Mouse (Mus musculus): ENCODE data around the gene Kmo.

Gene Kmo

GRCm38 (mm10) chr1:175631721-175632221 is 11.6 kb downstream of the Kmo start:
- in situ Hi-C loops (cut with MboI, MseI) = loop anchor here (5.0 to 25.0 kb wide), 3 partner anchors 61 to 1206 kb away; partner anchors contain the start of genes Chml, Exo1 and Opn3

GRCm38 (mm10) chr1:175632470-175632869 is 12.3 kb downstream of the Kmo start:
- in situ Hi-C loops (cut with MboI, MseI) = loop anchor here (5.0 to 25.0 kb wide), 3 partner anchors 60 to 1205 kb away; partner anchors contain the start of genes Chml, Exo1 and Opn3

DNA sequence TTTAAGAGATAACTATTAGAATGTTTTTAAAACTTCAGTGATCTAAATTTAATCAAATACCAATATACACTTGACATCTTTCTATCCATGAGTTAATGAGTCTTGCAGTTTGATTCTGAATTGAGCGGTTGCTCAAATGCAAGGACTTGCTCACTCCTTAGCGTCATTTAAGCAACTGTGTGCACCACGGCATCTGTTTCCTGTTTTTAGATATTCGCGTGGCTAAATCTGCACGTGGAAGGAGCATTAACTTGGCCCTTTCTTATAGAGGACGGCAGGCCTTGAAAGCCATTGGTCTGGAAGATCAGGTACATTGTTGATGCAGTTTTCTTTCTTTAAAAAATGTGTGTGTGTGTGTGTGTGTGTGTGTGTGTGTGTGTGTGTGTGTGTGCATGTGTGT is 17.5 kb downstream of the Kmo start:
- in situ Hi-C loops (cut with MboI, MseI) = loop anchor here (25.0 kb wide), 1 partner anchor 1200 kb away; no protein-coding TSS in a partner anchor

GRCm38 (mm10) chr1:175639072-175639471 is 18.9 kb downstream of the Kmo start:
- in situ Hi-C loops (cut with MboI, MseI) = loop anchor here (25.0 kb wide), 1 partner anchor 1198 kb away; no protein-coding TSS in a partner anchor

DNA sequence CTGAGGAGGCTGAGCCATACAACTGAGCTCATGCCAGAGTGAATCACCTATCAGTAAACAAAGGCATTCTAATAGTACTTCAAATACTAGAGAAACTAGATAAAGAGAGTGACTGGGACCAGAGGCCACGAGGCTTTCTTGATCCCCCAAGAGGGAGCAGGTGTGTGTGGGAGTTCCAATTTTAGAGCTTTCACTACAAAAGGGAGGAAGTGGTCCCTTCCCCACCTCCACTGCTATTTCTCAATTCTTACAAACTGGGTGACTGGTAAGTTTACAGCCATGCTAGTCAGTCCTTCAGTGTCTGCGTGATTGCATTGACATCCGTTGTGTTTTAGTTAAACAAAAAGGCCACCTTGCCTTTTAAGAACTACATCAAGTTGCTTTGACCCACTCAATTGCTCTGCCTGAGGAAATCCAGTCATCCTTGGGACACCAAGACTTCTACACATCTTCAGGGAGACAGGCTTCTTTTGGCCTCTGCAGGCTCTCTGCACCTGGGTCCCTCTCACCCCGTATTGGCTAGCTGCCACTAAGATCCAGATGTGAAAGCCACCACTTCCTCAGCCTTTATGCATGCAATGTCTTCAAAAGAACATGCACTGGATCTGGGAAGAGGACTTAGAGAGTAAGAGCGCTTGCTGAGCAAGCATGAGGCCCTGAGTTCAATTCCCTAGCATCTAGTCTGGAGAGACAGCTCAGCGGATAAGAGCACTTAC is 20.4 kb downstream of the Kmo start:
- in situ Hi-C loops (cut with MboI, MseI) = loop anchor here (25.0 kb wide), 1 partner anchor 1197 kb away; no protein-coding TSS in a partner anchor

GRCm38 (mm10) chr1:175643496-175644265 is 23.5 kb downstream of the Kmo start:
- in situ Hi-C loops (cut with MboI, MseI) = loop anchor here (25.0 kb wide), 1 partner anchor 1194 kb away; no protein-coding TSS in a partner anchor

GRCm38 (mm10) chr1:175646952-175647351 is 26.8 kb downstream of the Kmo start:
- in situ Hi-C loops (cut with MboI, MseI) = loop anchor here (25.0 kb wide), 1 partner anchor 1190 kb away; no protein-coding TSS in a partner anchor

DNA sequence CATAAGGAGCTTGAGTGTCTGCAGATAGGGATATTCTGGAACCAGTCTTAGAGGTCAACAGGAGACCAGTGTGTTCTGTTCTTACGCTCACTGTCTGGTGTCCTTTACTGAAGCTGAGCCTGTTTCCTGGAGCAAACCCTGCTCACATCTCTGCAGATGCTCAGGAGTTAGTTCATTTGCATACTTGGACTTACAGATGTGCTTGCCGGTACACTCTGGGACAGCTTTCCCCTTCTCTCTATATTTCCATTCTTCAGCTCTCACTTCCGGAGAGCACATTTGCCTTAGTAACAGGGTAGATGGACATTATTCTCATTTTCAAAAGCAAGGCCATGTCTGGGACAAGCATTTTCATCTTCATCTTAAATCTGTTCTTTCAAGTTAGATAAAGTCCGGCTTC is 28.4 kb downstream of the Kmo start:
- in situ Hi-C loops (cut with MboI, MseI) = loop anchor here (25.0 kb wide), 1 partner anchor 1189 kb away; no protein-coding TSS in a partner anchor

DNA sequence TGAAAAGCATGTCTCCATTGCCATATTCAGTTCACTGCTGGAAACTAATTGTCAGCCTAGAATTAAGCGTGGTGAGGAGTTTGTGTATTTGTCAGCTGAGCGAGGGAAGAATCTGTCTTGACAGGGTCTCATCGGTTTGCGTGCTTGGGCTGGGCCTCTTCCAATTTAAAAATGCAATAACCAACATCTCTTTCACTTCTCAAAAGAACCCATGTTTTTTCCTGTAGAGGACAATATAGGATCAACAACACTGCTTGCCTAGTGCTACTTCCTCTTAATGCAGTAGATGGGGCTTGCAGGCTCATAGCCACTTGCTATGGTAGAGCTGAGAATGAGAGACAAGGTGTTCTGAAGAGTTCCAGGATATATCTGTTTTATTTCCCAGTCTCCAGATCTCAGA is 39.7 kb downstream of the Kmo start:
- in situ Hi-C loops (cut with MboI, MseI) = no loop called here

DNA sequence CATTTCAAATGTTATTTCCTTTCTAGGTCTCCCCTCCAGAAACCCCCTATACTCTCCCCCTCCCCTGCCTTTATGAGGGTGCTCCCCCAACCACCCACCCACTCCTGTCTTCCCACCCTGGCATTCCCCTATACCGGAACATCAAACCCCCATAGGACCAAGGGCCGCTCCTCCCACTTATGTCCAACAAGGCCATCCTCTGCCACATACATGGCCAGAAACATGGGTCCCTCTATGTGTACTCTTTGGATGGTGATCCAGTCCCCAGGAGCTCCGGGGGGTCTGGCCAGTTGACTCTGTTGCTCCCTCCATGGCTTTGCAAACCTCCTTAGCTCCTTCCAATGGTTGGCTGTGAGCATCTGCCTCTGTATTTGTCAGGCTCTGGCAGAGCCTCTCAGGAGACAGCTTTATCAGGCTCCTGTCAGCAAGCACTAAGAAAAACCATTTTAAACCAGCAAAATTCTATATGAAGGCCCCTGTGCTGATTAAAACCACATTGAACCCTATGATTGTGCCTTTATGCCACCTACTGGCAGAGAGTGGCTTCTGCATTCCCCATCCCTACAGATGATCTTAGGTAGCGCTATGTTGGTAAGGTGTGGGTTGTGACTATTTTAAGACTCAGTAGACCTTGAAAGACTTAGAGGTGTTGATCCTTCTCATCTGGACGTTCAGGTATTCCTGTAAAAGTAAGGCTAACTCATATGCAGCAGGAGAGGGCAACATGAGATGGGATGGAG is 48.7 kb downstream of the Kmo start:
- in situ Hi-C loops (cut with MboI, MseI) = no loop called here

GRCm38 (mm10) chr1:175669456-175669855 is 49.3 kb downstream of the Kmo start:
- in situ Hi-C loops (cut with MboI, MseI) = no loop called here

- in situ Hi-C loops (cut with MboI, MseI) = no loop called here
Observed at GRCm38 (mm10) chr1:175670042-175670441, 49.9 kb downstream of the Kmo start.

- in situ Hi-C loops (cut with MboI, MseI) = no loop called here
Observed at GRCm38 (mm10) chr1:175671626-175672025, 51.4 kb downstream of the Kmo start.

- in situ Hi-C loops (cut with MboI, MseI) = no loop called here
Observed at GRCm38 (mm10) chr1:175673563-175674325, 53.6 kb downstream of the Kmo start.

DNA sequence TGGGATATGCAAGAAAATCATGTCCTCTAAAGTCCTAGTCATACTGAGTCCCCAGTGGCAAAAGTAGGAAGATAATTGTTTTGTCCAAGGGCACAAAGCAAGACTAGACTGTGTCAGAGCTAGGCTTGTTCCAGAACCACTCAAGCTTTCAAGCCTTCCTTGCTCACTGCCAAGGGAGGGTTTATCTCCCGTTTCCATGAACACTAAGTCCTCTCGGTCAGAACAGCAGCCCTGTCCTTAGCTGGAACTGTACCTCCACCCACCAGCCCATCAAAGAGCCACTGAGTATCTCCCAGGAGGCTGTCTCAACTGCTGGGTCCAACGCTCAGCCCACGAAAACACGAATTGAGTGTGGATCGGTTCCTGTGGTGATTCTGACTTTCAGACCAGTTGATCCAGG is 54.9 kb downstream of the Kmo start:
- in situ Hi-C loops (cut with MboI, MseI) = loop anchor here (25.0 kb wide), 1 partner anchor 1787 kb away; no protein-coding TSS in a partner anchor

DNA sequence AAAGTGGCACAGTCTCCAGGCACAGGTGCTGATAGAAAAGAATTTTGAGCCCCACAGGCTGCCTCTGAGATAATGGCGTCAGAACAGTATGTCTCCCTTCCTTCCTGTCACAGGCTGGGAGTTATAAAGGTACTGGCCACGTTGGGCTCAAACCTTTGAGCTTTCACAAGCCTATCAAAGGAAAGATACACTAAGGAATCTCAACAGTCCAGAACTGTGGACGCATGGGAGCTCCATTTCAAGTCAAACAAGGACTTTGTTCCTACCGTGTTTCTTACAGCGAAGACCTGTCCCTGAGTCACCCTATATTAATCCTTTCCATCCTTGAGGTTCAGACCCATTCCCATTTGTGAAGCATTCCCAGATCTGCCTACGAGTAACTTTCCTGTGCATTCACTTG is 57.3 kb downstream of the Kmo start:
- in situ Hi-C loops (cut with MboI, MseI) = loop anchor here (25.0 kb wide), 1 partner anchor 1785 kb away; no protein-coding TSS in a partner anchor

DNA sequence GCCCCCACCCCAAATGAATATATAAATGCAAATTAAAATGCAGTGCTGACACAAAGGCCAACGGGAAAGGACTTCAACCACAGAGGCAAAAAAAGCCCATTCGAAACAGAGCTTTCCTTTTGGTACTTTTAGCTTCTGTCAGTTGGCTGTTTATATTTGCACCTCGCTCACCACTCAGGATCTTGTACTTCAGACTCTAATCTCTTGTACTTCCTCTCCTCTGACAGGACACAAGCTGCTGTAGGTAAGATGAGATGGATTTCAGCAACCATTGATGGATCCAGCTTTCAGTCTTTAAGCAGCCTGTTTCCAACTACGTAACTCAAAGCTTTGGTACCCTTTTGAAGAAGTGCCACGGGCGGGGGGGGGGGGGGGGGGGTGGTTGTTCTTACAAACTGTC is 60.8 kb downstream of the Kmo start:
- in situ Hi-C loops (cut with MboI, MseI) = loop anchor here (25.0 kb wide), 1 partner anchor 1781 kb away; no protein-coding TSS in a partner anchor

- in situ Hi-C loops (cut with MboI, MseI) = loop anchor here (5.0 to 25.0 kb wide), 2 partner anchors 59 to 1771 kb away; no protein-coding TSS in a partner anchor
Observed at GRCm38 (mm10) chr1:175691686-175692245, 71.6 kb downstream of the Kmo start.

- in situ Hi-C loops (cut with MboI, MseI) = loop anchor here (5.0 to 25.0 kb wide), 2 partner anchors 60 to 1770 kb away; no protein-coding TSS in a partner anchor
Observed at GRCm38 (mm10) chr1:175692246-175692996, 72.2 kb downstream of the Kmo start, which contains the start of the genes Opn3 and Chml. Opn3 (minus strand) TSS chr1:175692776. Chml (minus strand) TSS chr1:175692901.
